Mouse (Mus musculus): ENCODE measurements around the gene Hfe.

- TF ChIP-seq POLR2A (IDR thresholded peaks at IDR 0.05; ENCODE audit: borderline replicate concordance, extremely low read depth, insufficient read depth, insufficient read length, poor library complexity, severe bottlenecking): no peak
- no peak for TF ChIP-seq CTCF (IDR thresholded peaks at IDR 0.05; ENCODE audit: borderline replicate concordance, extremely low read depth, insufficient read depth, insufficient read length)
Measured at GRCm38 (mm10) chr13:23728472-23729191, 18.0 kb upstream of the Hfe start.
